Mouse (Mus musculus) bone marrow, adult 2 months (tissue): ENCODE data around the gene Mlf2.

Source experiments
- CTCF ChIP-seq: fragments of 200-500 bp; IDR thresholded peaks from 2 replicates; pipeline ENCODE4 v1.5.1; 2011; ENCODE audit warnings: low read length, control low read depth; ENCODE audit not compliant: control insufficient read depth, insufficient read depth
- POLR2A ChIP-seq: fragments of 200-500 bp; IDR thresholded peaks from 2 replicates; pipeline ENCODE4 v1.6.1; 2011; ENCODE audit warnings: low read depth, mild to moderate bottlenecking, control low read depth, low read length, borderline replicate concordance; ENCODE audit not compliant: control insufficient read depth

DNA sequence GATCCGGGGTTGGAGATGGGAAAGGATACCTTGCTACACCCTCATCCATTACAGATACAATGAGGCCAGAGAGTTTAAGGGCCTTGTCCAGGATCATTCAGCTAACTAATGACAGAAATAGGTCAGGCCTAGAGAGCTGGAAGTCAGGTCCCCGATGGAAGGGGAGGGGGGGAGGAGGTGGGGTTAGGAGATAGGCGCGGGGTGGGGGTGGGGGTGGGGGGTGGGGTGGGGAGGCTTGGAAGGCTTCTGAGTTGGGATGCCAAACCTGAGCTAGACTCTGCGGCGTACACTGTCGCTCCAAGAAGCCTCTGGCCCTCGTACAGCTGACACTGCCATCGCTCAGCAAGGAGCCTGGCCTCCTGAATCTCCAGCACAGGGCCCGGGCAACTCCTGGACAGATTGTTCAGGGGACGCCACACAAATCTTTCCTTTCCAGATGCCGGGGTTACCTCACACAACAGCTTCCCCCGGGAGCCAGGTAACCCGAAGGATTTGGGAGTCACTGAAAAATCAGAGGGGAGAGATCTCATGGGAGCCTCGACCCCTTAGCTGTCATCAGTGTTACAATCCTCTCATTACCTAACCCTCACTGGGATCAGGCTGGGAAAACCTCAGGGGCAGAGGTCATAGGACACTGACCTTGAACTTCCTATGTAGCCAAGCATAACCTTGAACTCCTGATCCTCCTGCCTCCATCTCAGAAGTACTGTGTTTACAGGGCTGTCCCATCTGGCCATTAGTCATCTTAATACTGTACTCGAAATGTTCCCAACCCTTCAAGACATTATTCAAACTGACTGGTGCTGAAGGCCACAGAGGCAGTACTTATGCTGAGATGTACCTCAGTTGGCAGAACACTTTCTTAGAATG, 26.0 kb upstream of the Mlf2 start:
- no peak for TF ChIP-seq POLR2A
- no peak for TF ChIP-seq CTCF
